Mouse (Mus musculus) Patski (cell line): ENCODE measurements around the gene Ocel1. TPM values are rescaled to one million over a fixed set of nuclear protein-coding genes. Genes with fewer than 3 reads are reported as not detected.

ENCODE experiments used
- ATAC-seq: fragments of 100-300 bp; one replicate; pipeline ENCODE4 v1.8.0; 2021
- CTCF ChIA-PET: fragments of 350-600 bp; sonication (Branson Sonifier 250); formaldehyde crosslinking; loops from one replicate; lab custom pipeline; 2022; ENCODE audit warnings: inconsistent platforms; lab: Charles Lee
- POLR2A ChIA-PET: fragments of 350-600 bp; sonication (Branson Sonifier 250); formaldehyde crosslinking; loops from one replicate; lab custom pipeline; 2022; ENCODE audit warnings: antibody characterized with exemption, inconsistent platforms; lab: Charles Lee
- DNase-seq: peaks from one replicate; pipeline ENCODE4 v3.0.0-alpha.2; 2011; ENCODE audit warnings: low read depth, low spot score
- H3K27me3 ChIP-seq: fragments of 371-371 bp; one replicate; pipeline ENCODE4 v1.5.1; 2021
- CTCF ChIP-seq: fragments of 100-300 bp; IDR thresholded peaks from one replicate; pipeline ENCODE4 v1.5.1; 2021
- in situ Hi-C: fragments of 300-500 bp; cut with MboI; formaldehyde crosslinking; loops from 3 replicates; pipeline ENCODE4 v1.11.1; 2018; ENCODE audit warnings: low pct_unique_long_range_greater_than_20kb, mixed read lengths
- polyA plus RNA-seq: library from polyadenylated mRNA; unstranded; gene quantifications from one replicate; pipeline ENCODE4 v1.2.3, GENCODE M21; 2021

Ocel1 gene
- polyA plus RNA-seq, 1 experiment from 2014 or later, result 19.9 TPM

DNA sequence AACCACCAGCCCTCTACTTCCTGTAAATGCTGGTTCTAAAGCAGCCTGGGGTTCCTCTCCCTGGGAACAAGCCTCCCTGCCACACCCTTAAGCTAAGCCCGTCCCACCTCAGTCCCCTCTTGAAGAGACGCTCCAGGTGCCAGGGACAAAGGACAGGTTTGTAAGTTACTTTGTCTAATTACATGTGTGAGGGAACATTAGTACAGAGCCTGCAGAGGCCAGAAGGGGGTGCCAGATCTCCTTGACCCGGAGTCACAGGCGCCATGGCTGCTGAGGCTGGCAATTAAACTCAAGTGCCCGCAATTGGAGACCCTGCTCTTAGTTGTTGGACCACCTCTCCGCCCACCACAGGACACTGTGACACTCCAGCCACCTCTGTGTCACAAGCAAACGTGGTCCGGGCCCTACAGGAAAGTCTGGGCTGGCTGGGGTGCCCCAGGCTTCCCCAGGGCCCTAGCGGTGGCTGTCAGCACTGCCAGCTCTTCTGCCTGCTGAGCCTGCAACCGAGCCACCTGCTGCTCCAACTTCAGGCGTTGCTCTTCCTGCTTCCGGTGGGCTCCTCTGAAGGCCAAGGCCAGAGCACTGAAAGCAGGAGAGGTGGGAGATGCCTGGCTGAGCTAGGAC lies 14.2 kb downstream of the Ocel1 start:
- ChIA-PET POLR2A (no interaction called here), CTCF (interaction anchor here (0.9 kb wide), 1 partner anchor 10 kb away, joined by 4 read pairs; no protein-coding TSS in a partner anchor)
- DNase-seq (no peak), ATAC-seq (no peak)
- in situ Hi-C loops, result no loop called here
- TF ChIP-seq CTCF, result no peak
- H3K27me3 ChIP-seq, result no peaks in the 10 kb centered on the region

DNA sequence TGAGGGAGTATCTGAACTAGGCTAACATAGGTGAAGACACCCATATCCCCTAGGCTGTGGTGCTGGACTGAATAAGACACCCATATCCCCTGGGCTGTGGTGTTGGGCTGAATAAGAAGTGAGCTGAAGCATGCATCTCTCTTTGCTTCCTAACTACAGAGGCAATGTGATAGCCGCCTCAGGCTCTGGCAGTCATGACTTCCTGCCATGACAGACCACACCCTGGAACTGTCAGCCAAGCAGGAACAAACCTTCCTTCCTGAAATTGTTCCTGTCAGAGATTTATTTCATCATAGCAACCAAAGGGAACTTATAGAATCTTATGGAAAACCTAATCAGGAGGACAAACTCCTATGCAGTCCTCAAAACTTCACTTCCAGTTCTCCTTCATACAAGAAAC lies 17.2 kb downstream of the Ocel1 start:
- no peak for ATAC-seq
- in situ Hi-C loops, result no loop called here
- no peaks in the 10 kb centered on the region for H3K27me3 ChIP-seq
- CTCF ChIA-PET, result interaction anchor here (1.5 kb wide), 1 partner anchor 52 kb away, joined by 3 read pairs; no protein-coding TSS in a partner anchor
- no peak for TF ChIP-seq CTCF
- POLR2A ChIA-PET, result interaction anchor here (0.5 kb wide), 1 partner anchor 106 kb away, joined by 3 read pairs; no protein-coding TSS in a partner anchor
- no peak for DNase-seq

GRCm38 (mm10) chr8:71391696-71392095 lies 20.6 kb downstream of the Ocel1 start:
- ATAC-seq (no peak), DNase-seq (no peak)
- ChIA-PET POLR2A (no interaction called here), CTCF (interaction anchor here (1.1 to 2.4 kb wide), 2 partner anchors 14 to 130 kb away, joined by 3 to 7 read pairs; partner anchors contain the start of gene Ankle1)
- no peak for TF ChIP-seq CTCF
- H3K27me3 ChIP-seq, result no peaks in the 10 kb centered on the region
- in situ Hi-C loops, result no loop called here

DNA sequence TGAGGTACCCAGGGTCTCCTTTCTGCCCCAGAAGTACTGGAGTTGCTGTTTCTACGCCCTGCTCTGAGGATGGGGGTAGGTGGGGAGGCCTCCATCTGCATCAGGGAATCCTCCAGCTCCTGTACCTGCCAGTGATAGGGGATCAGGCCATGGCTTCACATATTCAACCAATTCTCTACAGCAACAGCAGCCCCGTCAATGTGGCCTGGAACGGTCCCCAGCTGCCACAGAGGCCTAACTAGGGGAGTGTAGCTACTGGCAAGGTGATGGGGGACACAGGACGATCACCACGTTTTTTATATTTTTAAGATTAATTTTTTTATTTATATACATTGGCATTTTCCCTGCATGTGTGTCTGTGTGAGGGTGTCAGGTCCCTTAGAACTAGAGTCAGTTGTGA lies 21.3 kb downstream of the Ocel1 start:
- in situ Hi-C loops, result no loop called here
- ATAC-seq (no peak), DNase-seq (no peak)
- no peaks in the 10 kb centered on the region for H3K27me3 ChIP-seq
- CTCF ChIA-PET, result interaction anchor here (2.4 kb wide), 1 partner anchor 13 kb away, joined by 7 read pairs; the partner anchor contains the start of gene Ankle1
- no peak for TF ChIP-seq CTCF
- POLR2A ChIA-PET, result no interaction called here

DNA sequence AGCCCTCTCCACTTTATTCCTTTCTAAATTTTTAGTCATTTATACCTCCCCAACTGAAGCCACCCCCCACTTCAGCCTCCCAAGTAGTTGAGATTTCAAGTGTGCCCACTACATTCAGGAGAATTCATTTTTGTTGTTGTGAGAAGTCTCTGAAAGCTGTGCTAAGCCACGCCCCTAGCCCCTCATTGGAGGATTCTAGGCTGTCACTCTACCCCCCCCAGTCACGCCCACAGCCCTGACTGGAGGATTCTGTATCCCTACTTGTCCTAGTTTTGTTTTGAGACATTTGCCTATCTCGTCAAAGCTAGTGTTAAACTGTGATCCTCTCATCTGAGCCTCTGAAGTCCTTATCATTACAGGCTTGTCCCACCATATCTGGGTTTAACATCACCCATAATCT lies 21.8 kb downstream of the Ocel1 start:
- no peaks in the 10 kb centered on the region for H3K27me3 ChIP-seq
- DNase-seq (no peak), ATAC-seq (no peak)
- ChIA-PET CTCF (interaction anchor here (2.4 kb wide), 1 partner anchor 13 kb away, joined by 7 read pairs; the partner anchor contains the start of gene Ankle1), POLR2A (no interaction called here)
- no peak for TF ChIP-seq CTCF
- in situ Hi-C loops, result no loop called here

- no peaks in the 10 kb centered on the region for H3K27me3 ChIP-seq
- ChIA-PET CTCF (interaction anchor here (1.2 kb wide), 1 partner anchor 10 kb away, joined by 4 read pairs; no protein-coding TSS in a partner anchor), POLR2A (no interaction called here)
- ATAC-seq, result no peak
- no peak for DNase-seq
- in situ Hi-C loops, result no loop called here
- TF ChIP-seq CTCF, result no peak
These were observed 23.4 kb downstream of the Ocel1 start for GRCm38 (mm10) chr8:71394481-71394880.

DNA sequence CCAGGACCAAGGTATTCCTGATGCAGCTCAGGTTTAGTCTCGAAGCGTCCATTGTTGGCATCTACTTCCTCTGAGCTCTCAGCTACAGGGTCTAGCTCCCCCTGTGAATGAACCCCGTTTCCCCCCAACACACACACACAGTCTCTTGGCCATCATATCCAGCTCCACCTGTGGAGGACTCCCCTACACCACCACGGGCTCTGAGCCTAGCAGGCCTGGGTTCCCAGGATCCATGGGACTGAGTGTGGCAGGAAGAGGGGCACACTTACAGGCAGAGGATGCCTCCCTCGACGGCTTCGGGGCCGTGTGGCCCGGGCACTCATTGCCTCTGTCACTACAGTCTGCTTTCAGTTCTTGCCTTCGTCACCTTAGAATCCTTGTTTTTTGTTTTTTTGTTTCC lies 24.0 kb downstream of the Ocel1 start:
- ChIA-PET POLR2A (no interaction called here), CTCF (interaction anchor here (1.2 kb wide), 1 partner anchor 10 kb away, joined by 4 read pairs; no protein-coding TSS in a partner anchor)
- no peaks in the 10 kb centered on the region for H3K27me3 ChIP-seq
- no peak for ATAC-seq
- TF ChIP-seq CTCF, result no peak
- in situ Hi-C loops, result no loop called here
- DNase-seq, result no peak

DNA sequence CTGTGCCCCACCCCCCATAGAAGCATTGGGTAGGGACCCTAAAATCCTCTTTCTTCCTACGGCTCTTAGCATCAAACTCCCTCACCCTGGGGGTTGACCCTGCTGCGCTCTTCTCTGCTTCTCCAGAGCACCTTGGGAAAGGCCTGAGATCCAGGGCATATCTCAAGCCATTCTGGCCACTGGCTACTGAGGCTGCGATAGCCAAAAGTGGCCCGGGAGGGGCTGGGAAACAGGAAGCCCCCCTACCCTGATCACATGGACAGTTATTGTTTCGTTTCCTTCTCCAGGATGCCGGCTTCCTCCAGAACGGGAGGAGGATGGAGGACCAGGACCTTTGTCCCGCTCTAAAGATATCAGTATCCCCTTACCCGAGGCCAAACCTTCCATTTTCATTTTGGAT lies 24.5 kb downstream of the Ocel1 start, which contains the start of gene Ushbp1:
Gene Ushbp1, minus strand, starts transcription at position 174 of the 400 bp plus-strand sequence.
- DNase-seq (no peak), ATAC-seq (no peak)
- CTCF ChIA-PET, result interaction anchor here (1.2 to 1.6 kb wide), 2 partner anchors 11 to 12 kb away, joined by 4 read pairs; no protein-coding TSS in a partner anchor
- in situ Hi-C loops, result no loop called here
- TF ChIP-seq CTCF, result no peak
- no peaks in the 10 kb centered on the region for H3K27me3 ChIP-seq
- POLR2A ChIA-PET, result interaction anchor here (1.0 kb wide), 1 partner anchor 10 kb away, joined by 3 read pairs; no protein-coding TSS in a partner anchor

DNA sequence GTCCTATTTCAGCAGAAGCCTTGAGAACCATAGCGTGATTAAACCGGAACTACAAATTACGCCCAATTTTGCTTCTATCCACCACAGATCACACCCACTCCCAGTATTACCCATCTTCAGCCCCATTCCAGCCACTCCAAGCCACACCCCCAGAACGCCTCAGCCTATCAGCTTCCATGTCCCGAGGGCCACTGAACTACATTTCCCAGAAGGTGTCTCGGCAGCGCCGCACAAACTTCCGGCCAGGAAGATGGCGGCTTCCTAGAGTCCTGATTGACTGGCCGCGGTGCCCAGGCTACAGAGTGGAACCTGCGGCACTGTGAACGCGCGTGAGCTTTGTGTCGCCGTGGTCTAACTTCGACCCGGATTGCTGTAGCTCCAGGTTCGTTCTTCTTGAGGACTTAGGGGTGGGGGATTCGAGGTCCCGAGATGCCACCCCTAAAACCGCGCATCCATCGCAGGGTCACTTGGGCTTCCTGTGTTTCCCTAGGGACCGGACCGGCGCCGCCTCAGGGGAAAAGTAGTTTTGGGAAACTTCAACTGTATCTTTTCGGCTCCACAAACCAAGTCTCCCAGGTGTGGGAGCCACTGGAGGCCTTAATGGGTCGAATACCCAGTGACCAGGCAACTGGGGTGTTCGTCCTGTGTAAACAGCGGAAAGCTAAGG lies 25.7 kb downstream of the Ocel1 start, which contains the start of gene Babam1:
Gene Babam1, plus strand, starts transcription at position 223 of the 667 bp plus-strand sequence.
- in situ Hi-C loops, result no loop called here
- ChIA-PET CTCF (interaction anchor here (0.8 to 2.7 kb wide), 4 partner anchors 10 to 62 kb away, joined by 3 to 12 read pairs (median 4); partner anchors contain the start of gene Ocel1), POLR2A (interaction anchor here (0.7 to 2.4 kb wide), 6 partner anchors 8 to 25 kb away, joined by 3 to 11 read pairs (median 4); partner anchors contain the start of gene Nr2f6)
- ATAC-seq, result peak; percentile 97
- no peak for TF ChIP-seq CTCF
- no peaks in the 10 kb centered on the region for H3K27me3 ChIP-seq
- DNase-seq, result peak; percentile 76

DNA sequence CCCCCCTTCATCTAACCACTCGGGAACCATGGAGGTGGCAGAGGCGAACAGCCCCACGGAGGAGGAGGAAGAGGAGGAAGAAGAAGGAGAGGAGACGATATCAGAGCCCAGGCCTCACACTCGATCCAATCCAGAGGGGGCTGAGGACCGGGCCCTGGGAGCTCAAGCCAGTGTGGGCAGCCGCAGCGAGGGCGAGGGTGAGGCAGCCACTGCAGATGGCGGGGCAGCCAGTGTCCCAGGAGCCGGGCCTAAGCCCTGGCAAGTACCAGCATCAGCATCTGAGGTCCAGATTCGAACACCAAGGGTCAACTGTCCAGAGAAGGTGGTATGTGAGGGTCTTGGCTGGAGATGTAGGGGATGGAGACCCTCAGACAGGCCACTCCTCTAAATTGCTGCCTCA lies 26.6 kb downstream of the Ocel1 start:
- ChIA-PET CTCF (interaction anchor here (0.8 to 2.7 kb wide), 3 partner anchors 11 to 63 kb away, joined by 3 to 12 read pairs (median 4); partner anchors contain the start of gene Ocel1), POLR2A (interaction anchor here (0.9 to 2.4 kb wide), 3 partner anchors 18 to 26 kb away, joined by 4 to 11 read pairs (median 4); no protein-coding TSS in a partner anchor)
- in situ Hi-C loops, result no loop called here
- H3K27me3 ChIP-seq, result no peaks in the 10 kb centered on the region
- no peak for TF ChIP-seq CTCF
- DNase-seq (no peak), ATAC-seq (no peak)
